Mouse (Mus musculus) E14TG2a.4 (cell line): ENCODE measurements around the gene Acot2.
A peak's percentile ranks its signal among the peaks of the same experiment; 100 is the strongest.
"Not testable (repeated sequence)": the region's sequence is repeated elsewhere in the genome, so short reads cannot be mapped to it uniquely, and the experiment has no call there.

Source experiments
- H3K27me3 ChIP-seq: 2 replicates; pipeline ENCODE4 v1.6.1; 2014; ENCODE audit warnings: low read length, control low read depth; ENCODE audit not compliant: insufficient read depth
- H3K36me3 ChIP-seq: 2 replicates; pipeline ENCODE4 v1.6.1; 2014; ENCODE audit warnings: low read length, control low read depth; ENCODE audit not compliant: insufficient read depth
- H3K4me1 ChIP-seq: replicated peaks from 2 replicates; pipeline ENCODE4 v1.6.1; 2014; ENCODE audit warnings: low read depth, low read length, control low read depth
- H3K4me3 ChIP-seq: replicated peaks from 2 replicates; pipeline ENCODE4 v1.5.1; 2014; ENCODE audit warnings: mild to moderate bottlenecking, low read length
- H3K9me3 ChIP-seq: 2 replicates; pipeline ENCODE4 v1.6.1; 2014; ENCODE audit warnings: low read length, control low read depth
- CTCF ChIP-seq: conservative IDR thresholded peaks from 2 replicates; pipeline ENCODE4 v1.5.1; 2014; ENCODE audit warnings: low read length
- NANOG ChIP-seq: IDR thresholded peaks from 2 replicates; pipeline ENCODE4 v1.6.1; 2014; ENCODE audit warnings: borderline replicate concordance, low read length, mixed read lengths
- POU5F1 ChIP-seq: IDR thresholded peaks from 2 replicates; pipeline ENCODE4 v1.6.1; 2014; ENCODE audit warnings: low read length, borderline replicate concordance

The Acot2 gene

GRCm38 (mm10) chr12:84003866-84004265 is 16.2 kb downstream of the Acot2 start:
- Histone ChIP-seq H3K36me3 (no peaks in the 10 kb centered on the region), H3K9me3 (peaks cover 39% of the 10 kb centered on the region), H3K27me3 (peaks cover 10% of the 10 kb centered on the region), H3K4me3 (no peak overlapping the region), H3K4me1 (peaks cover under 1% of the 10 kb centered on the region; the same call in 1 of the 2 replicates)
- TF ChIP-seq CTCF = no peak
- no peak for TF ChIP-seq NANOG
- TF ChIP-seq POU5F1 = no peak

- peaks cover 15% of the 10 kb centered on the region for H3K4me1 ChIP-seq
- no peak overlapping the region for H3K4me3 ChIP-seq
- H3K36me3 ChIP-seq = no peaks in the 10 kb centered on the region
- no peak for TF ChIP-seq NANOG
- TF ChIP-seq POU5F1 = no peak
- no peak for TF ChIP-seq CTCF
- H3K9me3 ChIP-seq = peaks cover 21% of the 10 kb centered on the region
- H3K27me3 ChIP-seq = peaks cover 27% of the 10 kb centered on the region
Observed at GRCm38 (mm10) chr12:84008251-84008650, 20.6 kb downstream of the Acot2 start.

DNA sequence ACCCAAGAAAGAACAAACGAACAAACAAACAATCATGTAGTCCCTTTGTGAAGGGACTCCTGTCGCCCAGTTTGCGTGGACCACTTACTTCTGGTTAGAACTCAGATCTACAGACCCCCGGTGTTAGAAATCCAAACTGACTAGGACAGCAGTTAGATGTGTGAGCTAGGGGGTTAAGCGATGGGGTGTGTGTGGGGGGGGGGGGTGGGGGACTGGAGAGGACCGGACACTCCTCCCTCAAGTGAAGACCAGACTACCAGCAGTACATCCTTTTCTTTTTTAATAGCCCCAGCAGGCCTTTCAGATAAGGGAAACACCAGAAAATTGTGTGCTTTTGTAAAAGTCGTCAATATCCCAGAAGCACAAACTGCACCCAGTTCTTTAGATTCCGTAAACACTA is 21.1 kb downstream of the Acot2 start:
- TF ChIP-seq CTCF = no peak
- no peak for TF ChIP-seq POU5F1
- no peak for TF ChIP-seq NANOG
- Histone ChIP-seq H3K4me3 (peak overlapping the region; percentile 74), H3K9me3 (peaks cover 16% of the 10 kb centered on the region), H3K36me3 (no peaks in the 10 kb centered on the region), H3K27me3 (peaks cover 27% of the 10 kb centered on the region), H3K4me1 (peaks cover 16% of the 10 kb centered on the region)

GRCm38 (mm10) chr12:84009171-84009965 is 21.7 kb downstream of the Acot2 start, which contains the start of gene Acot1:
Acot1 (plus strand) TSS chr12:84009490.
- Histone ChIP-seq H3K4me1 (peaks cover 16% of the 10 kb centered on the region), H3K27me3 (peaks cover 27% of the 10 kb centered on the region), H3K4me3 (peak within 1 kb of the TSS; percentile 74), H3K9me3 (peaks cover 14% of the 10 kb centered on the region)
- H3K36me3 ChIP-seq = not testable (repeated sequence)

DNA sequence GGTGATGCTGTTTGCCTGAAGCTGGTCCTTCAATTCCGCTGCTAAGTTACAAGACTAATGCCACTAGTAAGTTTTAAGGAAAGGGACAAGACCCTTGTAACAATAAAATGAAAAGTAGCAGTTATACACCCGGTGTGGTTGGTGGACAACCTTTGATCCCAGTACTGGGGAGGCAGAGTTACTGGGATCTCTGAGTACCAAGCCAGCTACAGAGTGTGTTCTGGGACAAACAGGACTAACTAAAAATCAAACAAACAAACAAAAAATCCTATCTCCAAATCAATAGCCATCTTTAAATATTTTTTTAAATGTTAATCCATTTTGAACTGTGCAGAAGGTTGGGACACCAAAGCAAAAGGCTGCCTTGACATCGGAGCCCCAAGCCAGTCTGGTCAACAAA is 22.5 kb downstream of the Acot2 start:
- H3K4me3 ChIP-seq = peak overlapping the region; percentile 74
- TF ChIP-seq CTCF = no peak
- TF ChIP-seq POU5F1 = no peak
- no peak for TF ChIP-seq NANOG
- peaks cover 14% of the 10 kb centered on the region for H3K9me3 ChIP-seq
- peaks cover 18% of the 10 kb centered on the region for H3K4me1 ChIP-seq
- 0 out of 2 replicates have a peak, but pooled peaks cover 3% of the 10 kb centered on the region for H3K36me3 ChIP-seq
- peaks cover 27% of the 10 kb centered on the region for H3K27me3 ChIP-seq

DNA sequence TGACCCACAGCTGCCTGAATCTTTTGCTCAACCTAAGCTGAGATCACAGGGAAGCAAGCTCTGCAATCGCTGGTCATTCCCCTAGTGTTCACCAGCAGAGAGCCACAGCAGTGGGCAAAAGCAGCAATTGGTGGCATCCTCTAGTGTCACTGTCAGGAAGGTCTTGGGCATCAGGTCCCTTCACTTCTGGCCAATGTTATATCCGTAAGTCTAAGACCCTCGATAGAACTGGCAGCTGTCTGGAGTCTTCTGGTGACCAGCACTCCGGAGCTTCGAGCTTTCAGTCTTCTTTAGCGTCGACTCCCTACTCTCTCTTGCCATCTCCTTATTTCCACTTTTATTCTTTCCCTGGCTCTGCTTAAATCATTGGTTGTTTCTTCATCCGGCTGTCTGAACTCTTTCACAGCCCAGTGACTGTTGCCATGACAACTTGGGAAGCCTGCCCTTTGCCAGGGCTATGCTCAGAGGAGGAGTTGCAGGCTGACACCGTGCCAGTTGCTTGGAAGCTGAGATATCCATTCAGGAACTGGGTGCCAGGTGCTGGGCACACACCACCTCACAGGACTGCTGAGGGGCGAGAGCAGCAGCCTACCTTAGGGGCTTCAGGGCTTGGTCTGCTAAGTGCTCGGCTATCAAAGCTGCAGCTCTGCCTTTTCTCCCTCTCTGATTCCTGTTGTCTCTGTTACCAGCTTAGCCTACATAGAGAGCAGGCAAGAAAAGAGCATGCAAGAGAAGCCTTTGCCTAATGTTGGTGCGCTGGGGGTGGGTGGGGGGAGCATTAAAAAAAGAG is 23.8 kb downstream of the Acot2 start:
- Histone ChIP-seq H3K4me1 (peaks cover 26% of the 10 kb centered on the region), H3K4me3 (no peak overlapping the region), H3K36me3 (0 out of 2 replicates have a peak, but pooled peaks cover 3% of the 10 kb centered on the region), H3K9me3 (peaks cover 14% of the 10 kb centered on the region), H3K27me3 (peaks cover 27% of the 10 kb centered on the region)
- no peak for TF ChIP-seq POU5F1
- no peak for TF ChIP-seq NANOG
- no peak for TF ChIP-seq CTCF

DNA sequence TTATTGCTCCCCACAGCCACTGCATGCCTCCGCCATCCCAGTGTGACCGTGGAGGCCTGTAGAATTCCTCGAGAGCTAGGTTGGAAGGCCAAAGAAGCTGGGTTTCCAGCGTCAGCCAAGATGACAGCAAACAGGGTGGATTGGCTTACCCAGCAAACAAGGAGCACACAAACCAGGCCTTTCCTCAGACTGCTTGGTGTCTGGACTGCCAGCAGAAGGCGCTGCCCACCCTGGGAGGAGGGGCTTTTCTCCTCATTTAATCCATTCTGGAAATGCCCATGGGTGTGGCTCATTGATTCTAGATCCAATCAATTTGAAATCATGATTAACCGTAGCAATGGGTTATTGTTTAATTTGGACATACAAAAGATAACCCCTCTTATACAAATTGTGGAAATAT is 25.5 kb downstream of the Acot2 start:
- TF ChIP-seq NANOG (no peak), POU5F1 (no peak), CTCF (peak; percentile 27; the same call in 1 of the 2 replicates)
- Histone ChIP-seq H3K27me3 (peaks cover 24% of the 10 kb centered on the region), H3K9me3 (peaks cover 5% of the 10 kb centered on the region), H3K4me1 (peaks cover 28% of the 10 kb centered on the region), H3K4me3 (no peak overlapping the region), H3K36me3 (0 out of 2 replicates have a peak, but pooled peaks cover 3% of the 10 kb centered on the region)

GRCm38 (mm10) chr12:84013701-84014100 is 26.0 kb downstream of the Acot2 start:
- no peak overlapping the region for H3K4me3 ChIP-seq
- H3K9me3 ChIP-seq = 0 out of 2 replicates have a peak, but pooled peaks cover 3% of the 10 kb centered on the region
- H3K4me1 ChIP-seq = peaks cover 28% of the 10 kb centered on the region
- H3K27me3 ChIP-seq = peaks cover 19% of the 10 kb centered on the region
- 0 out of 2 replicates have a peak, but pooled peaks cover 3% of the 10 kb centered on the region for H3K36me3 ChIP-seq
- TF ChIP-seq CTCF = no peak
- TF ChIP-seq POU5F1 = no peak
- TF ChIP-seq NANOG = no peak

GRCm38 (mm10) chr12:84020528-84020927 is 32.9 kb downstream of the Acot2 start:
- not testable (repeated sequence) for H3K4me1 ChIP-seq, H3K27me3 ChIP-seq, H3K4me3 ChIP-seq, H3K36me3 ChIP-seq
- peaks cover 55% of the 10 kb centered on the region for H3K9me3 ChIP-seq

- H3K36me3 ChIP-seq, H3K27me3 ChIP-seq, H3K4me1 ChIP-seq, H3K4me3 ChIP-seq: not testable (repeated sequence)
- peaks cover 73% of the 10 kb centered on the region for H3K9me3 ChIP-seq
Observed at GRCm38 (mm10) chr12:84022266-84022665, 34.6 kb downstream of the Acot2 start.
